Mouse (Mus musculus) c-Kit-negative CD71-positive TER-119-positive erythroid progenitor cells, embryonic 14.5 days (primary cell): ENCODE results near the gene 4930539E08Rik.

Source experiments
- DNase-seq: peaks from one replicate; pipeline ENCODE4 v3.0.0-alpha.2; 2013; ENCODE audit warnings: low read depth, low spot score

The 4930539E08Rik gene

GRCm38 (mm10) chr17:28915060-28915628 lies at the start of gene 4930539E08Rik:
Gene 4930539E08Rik (minus strand): TSS chr17:28915324.
- DNase-seq, result no peak

DNA sequence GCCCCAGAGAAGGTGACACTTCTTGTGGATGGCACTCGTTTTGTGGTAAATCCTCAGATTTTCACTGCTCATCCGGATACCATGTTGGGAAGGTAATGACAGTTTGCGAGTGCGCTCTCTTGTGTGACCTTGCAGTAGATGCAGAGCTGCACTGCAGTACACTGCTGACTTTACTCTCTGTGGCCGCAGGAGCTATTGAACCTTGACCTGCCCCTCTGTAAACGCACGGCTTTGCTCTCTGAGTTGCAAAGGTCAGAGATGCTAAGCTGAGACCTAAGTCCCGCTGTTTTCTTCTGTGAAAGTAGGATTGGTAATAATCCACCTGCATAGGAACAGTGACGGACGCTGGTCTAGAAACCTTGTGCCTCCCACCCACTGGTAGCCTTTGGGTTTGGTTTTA lies 46.5 kb upstream of the 4930539E08Rik start:
- no peak for DNase-seq

DNA sequence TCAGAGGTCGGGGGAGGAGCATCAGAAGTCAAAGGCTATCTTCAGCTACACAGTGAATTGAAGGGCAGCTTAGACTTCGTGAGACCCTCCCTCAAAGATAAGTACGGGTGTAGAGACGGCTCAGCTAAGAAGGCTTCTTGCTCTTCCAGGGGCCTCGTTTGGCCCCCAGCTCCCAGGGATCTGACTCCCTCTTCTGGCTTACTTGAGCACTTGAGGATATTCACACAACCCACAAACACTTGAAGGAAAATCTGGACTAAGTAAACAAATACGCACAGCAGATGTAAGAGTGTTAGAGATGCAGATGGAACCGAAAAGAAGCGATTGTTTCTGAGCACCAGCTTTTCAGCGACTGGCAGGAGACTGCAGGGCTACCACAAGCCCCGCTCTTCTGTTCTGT lies 45.5 kb upstream of the 4930539E08Rik start:
- DNase-seq, result no peak

DNA sequence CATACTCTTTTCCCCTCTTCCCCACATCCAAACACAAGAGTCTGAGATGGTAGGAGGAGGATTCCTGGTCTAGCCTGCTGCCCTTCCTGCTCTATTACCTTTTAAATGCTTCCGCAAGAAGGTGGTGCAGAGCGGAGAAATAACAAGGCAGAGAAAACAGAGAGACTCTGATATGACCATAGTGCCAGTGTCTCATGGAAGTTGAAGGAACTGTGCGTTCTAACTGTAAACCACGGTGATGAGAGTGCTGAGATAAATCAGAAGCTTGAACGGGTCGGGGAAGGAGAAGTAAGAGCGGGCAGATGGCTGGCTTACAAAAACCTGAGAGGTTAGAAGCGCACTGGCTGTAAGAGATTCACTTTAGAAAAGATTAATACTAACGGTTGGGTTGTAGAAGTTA lies 39.3 kb upstream of the 4930539E08Rik start:
- no peak for DNase-seq

DNA sequence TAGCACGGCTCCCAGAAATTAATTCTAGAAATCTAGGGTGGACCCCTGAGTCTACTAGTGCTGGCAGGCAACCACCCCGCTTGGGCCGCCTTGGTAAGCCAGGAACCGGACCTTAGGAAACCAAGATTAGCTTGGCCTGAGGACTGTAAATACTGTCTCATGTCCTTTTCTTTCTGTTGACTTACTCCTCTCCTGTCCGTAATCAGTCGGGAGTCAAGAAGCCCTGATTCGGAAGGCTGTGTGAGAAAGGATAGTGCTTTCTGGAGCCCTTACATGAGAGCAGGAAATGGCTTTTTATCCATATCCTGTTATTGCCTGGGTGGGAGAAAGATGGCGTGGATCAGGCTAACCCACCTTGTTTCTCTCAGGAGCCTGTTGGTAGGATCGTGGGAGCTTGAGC lies 38.1 kb upstream of the 4930539E08Rik start:
- DNase-seq, result peak; percentile 32

GRCm38 (mm10) chr17:28951831-28952799 lies 37.0 kb upstream of the 4930539E08Rik start, which contains the start of gene Kctd20:
Gene Kctd20 (plus strand): TSS chr17:28951950.
- DNase-seq, result peak; percentile 89

DNA sequence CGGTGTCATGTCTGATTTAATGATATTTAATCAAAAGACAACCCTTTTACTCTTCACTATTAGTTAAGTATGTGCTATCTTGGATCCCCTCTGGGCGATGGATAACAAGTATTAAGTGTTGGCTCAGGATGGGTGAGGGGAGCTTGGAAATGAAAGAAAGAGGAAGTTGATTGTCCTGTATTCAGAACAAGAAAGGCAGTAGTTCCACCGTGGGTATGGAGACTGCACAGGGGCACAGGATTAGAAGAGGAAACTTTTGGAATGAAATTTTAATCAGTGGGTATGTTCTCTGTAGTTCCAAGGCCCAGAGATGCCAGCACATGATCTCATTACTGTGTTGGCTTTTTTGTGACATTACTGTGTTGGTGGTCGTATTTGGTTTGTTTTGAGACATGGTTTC lies 35.6 kb upstream of the 4930539E08Rik start:
- no peak for DNase-seq

DNA sequence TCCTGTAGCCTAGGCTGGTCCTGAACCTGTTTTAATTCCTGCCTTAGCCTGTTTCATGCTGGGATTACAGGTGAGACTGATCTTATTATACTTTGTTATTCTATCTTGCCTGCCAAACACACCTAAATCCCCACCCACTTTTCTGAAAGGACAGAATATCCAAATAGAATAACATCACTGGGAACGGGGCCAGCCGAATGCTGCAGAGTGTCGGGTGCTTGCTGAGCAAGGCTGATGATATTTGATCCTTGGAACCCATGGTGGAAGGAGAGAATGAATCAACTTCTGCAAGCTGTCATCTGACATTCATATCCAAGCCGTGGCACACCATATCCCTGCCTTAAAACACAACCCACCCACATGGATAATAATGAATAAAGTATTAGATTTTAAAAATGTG lies 33.5 kb upstream of the 4930539E08Rik start:
- no peak for DNase-seq

- DNase-seq, result no peak
Observed at GRCm38 (mm10) chr17:28947011-28947939, 32.2 kb upstream of the 4930539E08Rik start.

- no peak for DNase-seq
Observed at GRCm38 (mm10) chr17:28944481-28944880, 29.4 kb upstream of the 4930539E08Rik start.

DNA sequence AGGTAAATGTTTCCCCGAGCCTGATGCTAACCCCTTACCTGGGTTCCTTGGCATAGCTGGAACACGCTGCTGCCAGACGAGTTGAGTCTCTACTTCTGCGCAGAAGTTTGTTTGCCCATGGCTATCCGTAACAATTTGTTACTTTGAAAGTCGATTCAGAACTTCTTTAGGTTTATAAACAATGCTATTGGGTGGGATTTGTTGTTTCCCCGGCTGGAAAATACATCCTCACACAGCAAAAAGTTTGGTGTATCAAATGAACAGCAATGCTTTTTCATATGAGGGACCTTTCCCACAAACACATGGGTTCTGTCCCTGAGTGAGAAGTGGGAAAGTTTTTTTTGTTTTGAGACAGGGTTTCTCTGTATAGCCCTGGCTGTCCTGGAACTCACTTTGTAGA lies 28.6 kb upstream of the 4930539E08Rik start, which contains the start of gene Pxt1:
TSS of gene Pxt1 (minus strand) at position 101 of the 400 bp plus-strand sequence.
- no peak for DNase-seq

GRCm38 (mm10) chr17:28942101-28942500 lies 27.0 kb upstream of the 4930539E08Rik start:
- no peak for DNase-seq

- DNase-seq, result no peak
Observed at GRCm38 (mm10) chr17:28940776-28941555, 25.8 kb upstream of the 4930539E08Rik start.

- DNase-seq, result no peak
Observed at GRCm38 (mm10) chr17:28936622-28937345, 21.7 kb upstream of the 4930539E08Rik start.

DNA sequence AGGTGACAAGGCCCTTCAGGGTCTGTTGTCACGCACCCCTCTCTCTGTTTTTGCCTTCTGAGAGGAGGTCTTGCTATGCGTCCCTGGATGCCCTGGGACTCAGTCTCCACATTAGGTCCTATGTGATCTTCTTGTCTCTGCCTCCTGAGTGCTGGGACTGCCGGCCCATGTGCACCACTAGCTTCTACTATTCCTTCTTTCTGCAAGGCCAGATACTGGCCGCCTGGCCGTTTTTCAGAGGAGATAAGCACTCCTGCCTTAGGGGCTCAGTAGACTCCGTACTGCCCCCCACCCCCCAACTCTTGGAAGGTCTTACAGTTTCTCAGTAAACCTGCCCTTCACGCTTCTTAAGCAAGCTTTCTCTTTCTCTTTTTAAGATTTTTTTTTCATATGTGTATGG lies 21.0 kb upstream of the 4930539E08Rik start:
- DNase-seq, result no peak

DNA sequence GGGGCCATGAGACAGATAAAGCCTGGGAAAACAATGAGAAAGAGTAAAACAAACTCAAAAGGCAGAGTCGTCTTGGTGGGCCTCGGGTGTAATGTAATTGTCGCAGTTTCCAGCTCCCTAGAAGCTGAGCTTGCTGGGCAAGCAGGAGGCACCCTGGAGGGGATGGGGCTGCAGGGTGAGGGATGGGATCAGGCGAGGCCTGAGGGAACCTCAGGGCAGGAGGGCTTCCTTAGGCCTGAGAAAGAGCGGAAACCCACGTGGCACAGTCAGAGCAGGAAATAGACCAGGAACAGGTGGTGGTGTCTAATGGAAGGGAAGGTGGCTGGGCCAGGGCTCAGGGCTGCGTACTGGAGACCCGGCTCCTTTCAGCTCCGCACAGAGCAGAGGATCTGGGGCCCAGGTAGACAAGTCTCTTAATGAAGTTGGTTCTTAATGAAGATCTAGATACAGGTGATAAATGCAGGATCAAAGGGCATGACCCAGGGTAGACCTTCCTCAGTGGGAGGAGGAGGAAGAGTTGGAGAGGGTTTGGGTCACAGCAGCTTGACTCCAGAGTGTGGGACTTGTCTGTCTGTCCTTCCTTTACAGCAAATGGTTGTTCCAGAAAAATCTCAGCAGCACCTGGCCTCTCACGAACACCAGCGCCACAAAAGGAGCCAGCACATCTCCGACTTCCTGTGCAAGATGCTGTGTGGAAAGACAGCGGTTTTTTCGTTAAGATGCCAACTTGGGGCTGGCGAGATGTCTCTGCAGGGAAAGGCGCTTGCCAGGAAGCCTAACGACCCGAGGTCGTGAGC lies 19.2 kb upstream of the 4930539E08Rik start:
- no peak for DNase-seq

GRCm38 (mm10) chr17:28932274-28932673 lies 17.1 kb upstream of the 4930539E08Rik start:
- no peak for DNase-seq

- no peak for DNase-seq
Observed at GRCm38 (mm10) chr17:28931436-28932211, 16.5 kb upstream of the 4930539E08Rik start.
